Mouse (Mus musculus): ENCODE results near the gene Vmn2r72. TPM values are rescaled to one million over a fixed set of nuclear protein-coding genes. Genes with fewer than 3 reads are reported as not detected.

Vmn2r72 gene
- not detected in 2 replicates for polyA plus RNA-seq (2012; rRNA removed)

DNA sequence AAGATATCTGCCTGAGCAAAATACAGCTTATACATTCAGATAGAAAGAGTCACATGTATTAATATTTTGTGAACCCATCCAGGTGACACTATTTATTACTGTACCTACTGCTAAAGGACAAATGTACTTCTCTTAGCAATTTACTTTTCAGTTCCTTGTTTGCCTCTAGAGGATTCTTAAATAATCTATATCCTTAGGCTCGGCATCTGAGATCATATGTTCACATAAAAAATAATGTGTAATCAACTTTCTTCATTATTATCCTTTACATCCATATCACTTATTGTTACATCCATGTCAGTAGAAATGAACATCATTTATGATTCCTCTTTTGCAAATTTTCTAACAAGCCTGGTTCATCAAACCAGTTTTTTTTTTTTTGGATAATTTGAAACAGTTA, at the start of gene Vmn2r72:
TSS of gene Vmn2r72 (minus strand) at position 101 of the 400 bp plus-strand sequence.

Other genes with a start within 250 kb of the Vmn2r72 start
- not detected in 2 replicates for gene Vmn2r71, start 192.0 kb downstream of the Vmn2r72 start, polyA plus RNA-seq (2012; rRNA removed)
- gene Vmn2r70, start 185.9 kb downstream of the Vmn2r72 start, polyA plus RNA-seq (2012; rRNA removed), result not detected in 2 replicates
- gene Vmn2r73, start 121.2 kb upstream of the Vmn2r72 start, polyA plus RNA-seq (2012; rRNA removed), result not detected in 2 replicates
- gene Vmn2r74, start 206.5 kb upstream of the Vmn2r72 start, polyA plus RNA-seq (2012; rRNA removed), result not detected in 2 replicates

Measured in colon, adult 2 months (tissue).